Mouse (Mus musculus) spleen, adult 2 months (tissue): Measurements from ENCODE around the gene Itgal.

ENCODE experiments used
- CTCF ChIP-seq: fragments of 200-500 bp; IDR thresholded peaks from 2 replicates; pipeline ENCODE4 v1.5.1; 2011; ENCODE audit warnings: mild to moderate bottlenecking, inconsistent platforms; ENCODE audit not compliant: insufficient read depth, insufficient read length, insufficient replicate concordance; ENCODE audit errors: extremely low read depth
- POLR2A ChIP-seq: fragments of 200-500 bp; IDR thresholded peaks from 2 replicates; pipeline ENCODE4 v1.6.1; 2011; ENCODE audit warnings: low read depth, low read length, inconsistent platforms

DNA sequence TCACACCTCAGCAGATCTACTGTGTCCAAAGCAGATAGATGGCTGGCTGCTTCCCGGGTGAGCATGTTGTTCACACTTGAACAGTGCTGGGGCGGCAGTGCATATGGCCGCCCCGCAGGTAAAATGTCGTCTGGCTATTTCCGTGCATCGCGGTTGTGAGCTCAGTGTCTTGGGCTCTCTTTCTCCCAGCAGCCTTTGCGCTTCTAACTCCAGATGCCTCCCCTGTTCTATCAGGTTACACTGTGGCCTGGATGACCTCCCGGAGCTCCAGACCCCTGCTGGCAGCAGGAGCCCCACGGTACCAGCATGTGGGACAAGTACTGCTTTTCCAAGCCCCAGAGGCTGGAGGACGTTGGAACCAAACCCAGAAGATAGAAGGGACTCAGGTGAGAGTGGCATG, 13.9 kb downstream of the Itgal start:
- TF ChIP-seq CTCF (no peak), POLR2A (no peak)
